Mouse (Mus musculus): ENCODE results near the gene St3gal4. TPM values are rescaled to one million over a fixed set of nuclear protein-coding genes. Genes with fewer than 3 reads are reported as not detected.

St3gal4 gene
- polyA plus RNA-seq, 1 experiment from 2014 or later: 22.3 TPM

- Histone ChIP-seq H3K9me3 (replicated peaks; ENCODE audit: control insufficient read depth, low read length) (no peaks in the 10 kb centered on the region), H3K4me2 (ENCODE audit: low read depth, low read length) (no peak overlapping the region), H3K36me3 (ENCODE audit: control insufficient read depth, insufficient read depth) (peaks cover 46% of the 10 kb centered on the region), H3K9ac (ENCODE audit: low read depth, low read length) (no peak overlapping the region), H3K4me3 (ENCODE audit: low read depth, low read length) (no peak overlapping the region), H3K4me1 (ENCODE audit: control insufficient read depth, low read depth, low read length) (no peaks in the 10 kb centered on the region), H3K27ac (ENCODE audit: low read length) (no peak overlapping the region), H3K27me3 (ENCODE audit: control insufficient read depth, insufficient read depth, low read depth, low read length) (no peaks in the 10 kb centered on the region)
- 83% methylated on average over 4 of the region's 4 CpGs for WGBS (ENCODE audit: insufficient replicate concordance)
- no peak for ATAC-seq (ENCODE audit: low read depth)
Measured at GRCm38 (mm10) chr9:35051666-35052065, 67.4 kb downstream of the St3gal4 start.

GRCm38 (mm10) chr9:35050701-35051454, 68.2 kb downstream of the St3gal4 start:
- Histone ChIP-seq H3K4me2 (ENCODE audit: low read depth, low read length) (no peak overlapping the region), H3K27ac (ENCODE audit: low read length) (no peak overlapping the region), H3K4me3 (ENCODE audit: low read depth, low read length) (no peak overlapping the region), H3K9me3 (replicated peaks; ENCODE audit: control insufficient read depth, low read length) (no peaks in the 10 kb centered on the region), H3K4me1 (ENCODE audit: control insufficient read depth, low read depth, low read length) (no peaks in the 10 kb centered on the region), H3K27me3 (ENCODE audit: control insufficient read depth, insufficient read depth, low read depth, low read length) (no peaks in the 10 kb centered on the region), H3K9ac (ENCODE audit: low read depth, low read length) (no peak overlapping the region), H3K36me3 (ENCODE audit: control insufficient read depth, insufficient read depth) (peaks cover 46% of the 10 kb centered on the region)
- no peak for ATAC-seq (ENCODE audit: low read depth)
- WGBS (ENCODE audit: insufficient replicate concordance): 90% methylated on average over 6 of the region's 6 CpGs

GRCm38 (mm10) chr9:35049891-35050527, 69.1 kb downstream of the St3gal4 start:
- no peaks in the 10 kb centered on the region for H3K4me1 ChIP-seq (ENCODE audit: control insufficient read depth, low read depth, low read length)
- no peak overlapping the region for H3K4me2 ChIP-seq (ENCODE audit: low read depth, low read length)
- H3K27me3 ChIP-seq (ENCODE audit: control insufficient read depth, insufficient read depth, low read depth, low read length): no peaks in the 10 kb centered on the region
- no peak overlapping the region for H3K27ac ChIP-seq (ENCODE audit: low read length)
- no peak overlapping the region for H3K4me3 ChIP-seq (ENCODE audit: low read depth, low read length)
- H3K9ac ChIP-seq (ENCODE audit: low read depth, low read length): no peak overlapping the region
- H3K9me3 ChIP-seq (replicated peaks; ENCODE audit: control insufficient read depth, low read length): no peaks in the 10 kb centered on the region
- H3K36me3 ChIP-seq (ENCODE audit: control insufficient read depth, insufficient read depth): peaks cover 46% of the 10 kb centered on the region
- WGBS (ENCODE audit: insufficient replicate concordance): 82% methylated on average over 3 of the region's 3 CpGs
- no peak for ATAC-seq (ENCODE audit: low read depth)

- no peak overlapping the region for H3K9ac ChIP-seq (ENCODE audit: low read depth, low read length)
- no peaks in the 10 kb centered on the region for H3K27me3 ChIP-seq (ENCODE audit: control insufficient read depth, insufficient read depth, low read depth, low read length)
- H3K36me3 ChIP-seq (ENCODE audit: control insufficient read depth, insufficient read depth): peaks cover 39% of the 10 kb centered on the region
- H3K9me3 ChIP-seq (replicated peaks; ENCODE audit: control insufficient read depth, low read length): no peaks in the 10 kb centered on the region
- H3K4me3 ChIP-seq (ENCODE audit: low read depth, low read length): no peak overlapping the region
- H3K4me1 ChIP-seq (ENCODE audit: control insufficient read depth, low read depth, low read length): no peaks in the 10 kb centered on the region
- H3K4me2 ChIP-seq (ENCODE audit: low read depth, low read length): no peak overlapping the region
- WGBS (ENCODE audit: insufficient replicate concordance): 62% methylated on average over 6 of the region's 6 CpGs
- ATAC-seq (ENCODE audit: low read depth): no peak
- no peak overlapping the region for H3K27ac ChIP-seq (ENCODE audit: low read length)
Measured at GRCm38 (mm10) chr9:35048449-35048848, 70.6 kb downstream of the St3gal4 start.

- no peaks in the 10 kb centered on the region for H3K27me3 ChIP-seq (ENCODE audit: control insufficient read depth, insufficient read depth, low read depth, low read length)
- no peak overlapping the region for H3K4me2 ChIP-seq (ENCODE audit: low read depth, low read length)
- peak; percentile 27; the same call in 1 of the 2 replicates for ATAC-seq (ENCODE audit: low read depth)
- H3K4me3 ChIP-seq (ENCODE audit: low read depth, low read length): no peak overlapping the region
- no peak overlapping the region for H3K9ac ChIP-seq (ENCODE audit: low read depth, low read length)
- 73% methylated on average over 2 of the region's 2 CpGs for WGBS (ENCODE audit: insufficient replicate concordance)
- peaks cover 21% of the 10 kb centered on the region for H3K36me3 ChIP-seq (ENCODE audit: control insufficient read depth, insufficient read depth)
- no peaks in the 10 kb centered on the region for H3K4me1 ChIP-seq (ENCODE audit: control insufficient read depth, low read depth, low read length)
- no peaks in the 10 kb centered on the region for H3K9me3 ChIP-seq (replicated peaks; ENCODE audit: control insufficient read depth, low read length)
- no peak overlapping the region for H3K27ac ChIP-seq (ENCODE audit: low read length)
Measured at GRCm38 (mm10) chr9:35045756-35046155, 73.3 kb downstream of the St3gal4 start.

- Histone ChIP-seq H3K9me3 (replicated peaks; ENCODE audit: control insufficient read depth, low read length) (no peaks in the 10 kb centered on the region), H3K27me3 (ENCODE audit: control insufficient read depth, insufficient read depth, low read depth, low read length) (no peaks in the 10 kb centered on the region), H3K4me2 (ENCODE audit: low read depth, low read length) (no peak overlapping the region), H3K4me1 (ENCODE audit: control insufficient read depth, low read depth, low read length) (peaks cover 4% of the 10 kb centered on the region), H3K27ac (ENCODE audit: low read length) (no peak overlapping the region), H3K4me3 (ENCODE audit: low read depth, low read length) (no peak overlapping the region), H3K36me3 (ENCODE audit: control insufficient read depth, insufficient read depth) (peaks cover 19% of the 10 kb centered on the region), H3K9ac (ENCODE audit: low read depth, low read length) (no peak overlapping the region)
- WGBS (ENCODE audit: insufficient replicate concordance): 72% methylated on average over 11 of the region's 11 CpGs
- ATAC-seq (ENCODE audit: low read depth): peak; percentile 43; the same call in 1 of the 2 replicates
Measured at GRCm38 (mm10) chr9:35045031-35045531, 74.0 kb downstream of the St3gal4 start.

GRCm38 (mm10) chr9:35044458-35044857, 74.6 kb downstream of the St3gal4 start:
- Histone ChIP-seq H3K27me3 (ENCODE audit: control insufficient read depth, insufficient read depth, low read depth, low read length) (no peaks in the 10 kb centered on the region), H3K4me2 (ENCODE audit: low read depth, low read length) (no peak overlapping the region), H3K4me3 (ENCODE audit: low read depth, low read length) (no peak overlapping the region), H3K9ac (ENCODE audit: low read depth, low read length) (no peak overlapping the region), H3K27ac (ENCODE audit: low read length) (no peak overlapping the region), H3K36me3 (ENCODE audit: control insufficient read depth, insufficient read depth) (peaks cover 18% of the 10 kb centered on the region), H3K4me1 (ENCODE audit: control insufficient read depth, low read depth, low read length) (peaks cover 8% of the 10 kb centered on the region), H3K9me3 (replicated peaks; ENCODE audit: control insufficient read depth, low read length) (no peaks in the 10 kb centered on the region)
- 62% methylated on average over 15 of the region's 15 CpGs for WGBS (ENCODE audit: insufficient replicate concordance)
- no peak for ATAC-seq (ENCODE audit: low read depth)

GRCm38 (mm10) chr9:35043619-35044018, 75.4 kb downstream of the St3gal4 start:
- 79% methylated on average over 7 of the region's 7 CpGs for WGBS (ENCODE audit: insufficient replicate concordance)
- H3K4me3 ChIP-seq (ENCODE audit: low read depth, low read length): no peak overlapping the region
- H3K36me3 ChIP-seq (ENCODE audit: control insufficient read depth, insufficient read depth): peaks cover 10% of the 10 kb centered on the region
- no peak overlapping the region for H3K27ac ChIP-seq (ENCODE audit: low read length)
- no peak overlapping the region for H3K9ac ChIP-seq (ENCODE audit: low read depth, low read length)
- H3K9me3 ChIP-seq (replicated peaks; ENCODE audit: control insufficient read depth, low read length): no peaks in the 10 kb centered on the region
- H3K4me2 ChIP-seq (ENCODE audit: low read depth, low read length): no peak overlapping the region
- no peaks in the 10 kb centered on the region for H3K27me3 ChIP-seq (ENCODE audit: control insufficient read depth, insufficient read depth, low read depth, low read length)
- H3K4me1 ChIP-seq (ENCODE audit: control insufficient read depth, low read depth, low read length): peaks cover 8% of the 10 kb centered on the region
- ATAC-seq (ENCODE audit: low read depth): no peak

- H3K4me2 ChIP-seq (ENCODE audit: low read depth, low read length): no peak overlapping the region
- no peak overlapping the region for H3K9ac ChIP-seq (ENCODE audit: low read depth, low read length)
- H3K4me1 ChIP-seq (ENCODE audit: control insufficient read depth, low read depth, low read length): peaks cover 8% of the 10 kb centered on the region
- no peaks in the 10 kb centered on the region for H3K27me3 ChIP-seq (ENCODE audit: control insufficient read depth, insufficient read depth, low read depth, low read length)
- H3K4me3 ChIP-seq (ENCODE audit: low read depth, low read length): no peak overlapping the region
- H3K27ac ChIP-seq (ENCODE audit: low read length): no peak overlapping the region
- no peaks in the 10 kb centered on the region; the same call in 1 of the 2 replicates for H3K36me3 ChIP-seq (ENCODE audit: control insufficient read depth, insufficient read depth)
- no peak for ATAC-seq (ENCODE audit: low read depth)
- 60% methylated on average over 5 of the region's 5 CpGs for WGBS (ENCODE audit: insufficient replicate concordance)
- H3K9me3 ChIP-seq (replicated peaks; ENCODE audit: control insufficient read depth, low read length): no peaks in the 10 kb centered on the region
Measured at GRCm38 (mm10) chr9:35041493-35041892, 77.6 kb downstream of the St3gal4 start.
